Mouse (Mus musculus) MEL (cell line): Measurements from ENCODE around the gene Pitx1. TPM values are rescaled to one million over a fixed set of nuclear protein-coding genes. Genes with fewer than 3 reads are reported as not detected.

Experiments
- DNase-seq: peaks from one replicate; pipeline ENCODE4 v3.0.0; 2011; ENCODE audit warnings: low read depth, low spot score
- H3K27ac ChIP-seq: 2 replicates; pipeline ENCODE4 v1.5.1; 2012; ENCODE audit warnings: low read depth, mild to moderate bottlenecking, control low read depth, low read length, moderate library complexity; ENCODE audit not compliant: control insufficient read depth
- H3K27me3 ChIP-seq, 2 experiments: fragments of 150-350 bp in 1 of 2; sonication (generic) in 1 of 2; 2 replicates each; pipeline ENCODE4 v1.6.1; 2012; ENCODE audit warnings: low read length in 2 of 2, mild to moderate bottlenecking in 2 of 2, improper control_type of control experiment in 1 of 2, moderate library complexity in 1 of 2; ENCODE audit not compliant: insufficient read depth in 2 of 2, control insufficient read depth in 1 of 2
- H3K36me3 ChIP-seq, 2 experiments: 2 replicates each; pipeline ENCODE4 v1.6.1; 2012 to 2014; ENCODE audit warnings: low read length in 2 of 2, improper control_type of control experiment in 1 of 2, inconsistent platforms in 1 of 2, mild to moderate bottlenecking in 1 of 2; ENCODE audit not compliant: insufficient read depth in 2 of 2, control insufficient read depth in 1 of 2
- H3K4me1 ChIP-seq, 2 experiments: fragments of 150-350 bp in 1 of 2; sonication (generic) in 1 of 2; 2 replicates each; pipeline ENCODE4 v1.6.1; 2012; ENCODE audit warnings: low read length in 2 of 2, improper control_type of control experiment in 1 of 2, mild to moderate bottlenecking in 1 of 2; ENCODE audit not compliant: insufficient read depth in 2 of 2, control insufficient read depth in 1 of 2
- H3K4me3 ChIP-seq, 2 experiments: fragments of 150-350 bp in 1 of 2; sonication (generic) in 1 of 2; 2 replicates each; pipeline ENCODE4 v1.5.1; 2012; ENCODE audit warnings: low read depth in 2 of 2, low read length in 2 of 2, mild to moderate bottlenecking in 2 of 2, moderate library complexity in 2 of 2, control low read depth in 1 of 2, improper control_type of control experiment in 1 of 2; ENCODE audit not compliant: control insufficient read depth in 1 of 2, insufficient read depth in 1 of 2
- H3K79me2 ChIP-seq: 2 replicates; pipeline ENCODE4 v1.6.1; 2012; ENCODE audit warnings: mild to moderate bottlenecking, low read length, moderate library complexity; ENCODE audit not compliant: control insufficient read depth, poor library complexity, insufficient read depth
- H3K9ac ChIP-seq: 2 replicates; pipeline ENCODE4 v1.6.1; 2012; ENCODE audit warnings: low read depth, mild to moderate bottlenecking, control low read depth, low read length, moderate library complexity; ENCODE audit not compliant: control insufficient read depth, poor library complexity, severe bottlenecking
- H3K9me3 ChIP-seq: fragments of 150-350 bp; sonication (generic); replicated peaks from 2 replicates; pipeline ENCODE4 v1.6.1; 2012; ENCODE audit warnings: mild to moderate bottlenecking, low read length, improper control_type of control experiment, moderate library complexity; ENCODE audit not compliant: insufficient read depth
- BHLHE40 ChIP-seq: IDR thresholded peaks from 2 replicates; pipeline ENCODE4 v1.6.1; 2012; ENCODE audit warnings: low read depth, mild to moderate bottlenecking, inconsistent platforms, low read length, improper control_type of control experiment, borderline replicate concordance
- CHD1 ChIP-seq: IDR thresholded peaks from 2 replicates; pipeline ENCODE4 v1.6.1; 2012; ENCODE audit warnings: low read depth, mild to moderate bottlenecking, inconsistent platforms, low read length, improper control_type of control experiment
- CHD2 ChIP-seq: IDR thresholded peaks from 2 replicates; pipeline ENCODE4 v1.6.1; 2011; ENCODE audit warnings: low read length, improper control_type of control experiment
- E2F4 ChIP-seq: IDR thresholded peaks from 2 replicates; pipeline ENCODE4 v1.6.1; 2011; ENCODE audit warnings: low read depth, low read length, improper control_type of control experiment, borderline replicate concordance
- EP300 ChIP-seq, 2 experiments: IDR thresholded peaks; 2 replicates each; pipeline ENCODE4 v1.6.1; 2011; ENCODE audit warnings: improper control_type of control experiment in 2 of 2, low read length in 2 of 2, low read depth in 1 of 2, mild to moderate bottlenecking in 1 of 2
- GATA1 ChIP-seq: IDR thresholded peaks from 2 replicates; pipeline ENCODE4 v1.6.1; 2011; ENCODE audit warnings: low read depth, low read length, improper control_type of control experiment
- JUND ChIP-seq: IDR thresholded peaks from 2 replicates; pipeline ENCODE4 v1.6.1; 2011; ENCODE audit warnings: low read depth, mild to moderate bottlenecking, improper control_type of control experiment, low read length
- KAT2A ChIP-seq: conservative IDR thresholded peaks from 2 replicates; pipeline ENCODE4 v1.6.1; 2012; ENCODE audit warnings: low read depth, low read length, improper control_type of control experiment, inconsistent platforms
- MYB ChIP-seq: IDR thresholded peaks from 2 replicates; pipeline ENCODE4 v1.6.1; 2011; ENCODE audit warnings: mild to moderate bottlenecking, low read depth, low read length, improper control_type of control experiment
- NELFE ChIP-seq: IDR thresholded peaks from 2 replicates; pipeline ENCODE4 v1.6.1; 2011; ENCODE audit warnings: low read depth, low read length, improper control_type of control experiment
- NRF1 ChIP-seq: IDR thresholded peaks from 2 replicates; pipeline ENCODE4 v1.6.1; 2014; ENCODE audit warnings: low read depth, mild to moderate bottlenecking, inconsistent platforms, low read length, improper control_type of control experiment, moderate library complexity; ENCODE audit not compliant: poor library complexity, insufficient read depth, severe bottlenecking
- POLR2A ChIP-seq, 2 experiments: IDR thresholded peaks; 2 replicates each; pipeline ENCODE4 v1.6.1; 2011 to 2012; ENCODE audit warnings: low read length in 2 of 2, mild to moderate bottlenecking in 2 of 2, control low read depth in 1 of 2, improper control_type of control experiment in 1 of 2, low read depth in 1 of 2, moderate library complexity in 1 of 2; ENCODE audit not compliant: control insufficient read depth in 1 of 2, insufficient read depth in 1 of 2, poor library complexity in 1 of 2
- POLR2AphosphoS5 ChIP-seq: IDR thresholded peaks from 2 replicates; pipeline ENCODE4 v1.6.1; 2012; ENCODE audit warnings: low read depth, borderline replicate concordance, mild to moderate bottlenecking, inconsistent platforms, low read length, moderate library complexity, mixed read lengths
- TAL1 ChIP-seq: IDR thresholded peaks from 2 replicates; pipeline ENCODE4 v1.6.1; 2012; ENCODE audit warnings: mild to moderate bottlenecking, inconsistent platforms, low read length, moderate library complexity, mixed read lengths
- TCF12 ChIP-seq: IDR thresholded peaks from 2 replicates; pipeline ENCODE4 v1.6.1; 2014; ENCODE audit warnings: low read depth, mild to moderate bottlenecking, inconsistent platforms, low read length, improper control_type of control experiment, moderate library complexity
- UBTF ChIP-seq: IDR thresholded peaks from 2 replicates; pipeline ENCODE4 v1.6.1; 2012; ENCODE audit warnings: low read depth, mild to moderate bottlenecking, inconsistent platforms, low read length, improper control_type of control experiment, moderate library complexity, borderline replicate concordance; ENCODE audit not compliant: insufficient read depth
- USF2 ChIP-seq, 2 experiments: IDR thresholded peaks; 2 replicates each; pipeline ENCODE4 v1.6.1; 2011 to 2012; ENCODE audit warnings: improper control_type of control experiment in 2 of 2, low read length in 2 of 2, borderline replicate concordance in 1 of 2, inconsistent platforms in 1 of 2, low read depth in 1 of 2, mild to moderate bottlenecking in 1 of 2; ENCODE audit not compliant: insufficient read depth in 1 of 2
- ZC3H11A ChIP-seq: IDR thresholded peaks from 2 replicates; pipeline ENCODE4 v1.6.1; 2012; ENCODE audit warnings: low read depth, mild to moderate bottlenecking, inconsistent platforms, low read length, improper control_type of control experiment
- polyA plus RNA-seq, 2 experiments: library from polyadenylated mRNA; stranded (reverse) in 1 of 2; unstranded in 1 of 2; fragments of >175 nt in 1 of 2; fragments of >200 nt in 1 of 2; gene quantifications; 2 replicates each; pipeline versions ENCODE4 v1.2.1 to v1.2.4; 2012; ENCODE audit warnings: low replicate concordance in 2 of 2, low read depth in 1 of 2; ENCODE audit not compliant: insufficient read length in 2 of 2, insufficient read depth in 1 of 2, missing spikeins in 1 of 2
- total RNA-seq: library from RNA; depleted of rRNA; stranded (reverse); fragments of 300-350 nt; gene quantifications from 2 replicates; pipeline ENCODE4 v1.2.3, GENCODE M21; 2012

Pitx1 gene
- total and polyA plus RNA-seq, 3 experiments: not detected

DNA sequence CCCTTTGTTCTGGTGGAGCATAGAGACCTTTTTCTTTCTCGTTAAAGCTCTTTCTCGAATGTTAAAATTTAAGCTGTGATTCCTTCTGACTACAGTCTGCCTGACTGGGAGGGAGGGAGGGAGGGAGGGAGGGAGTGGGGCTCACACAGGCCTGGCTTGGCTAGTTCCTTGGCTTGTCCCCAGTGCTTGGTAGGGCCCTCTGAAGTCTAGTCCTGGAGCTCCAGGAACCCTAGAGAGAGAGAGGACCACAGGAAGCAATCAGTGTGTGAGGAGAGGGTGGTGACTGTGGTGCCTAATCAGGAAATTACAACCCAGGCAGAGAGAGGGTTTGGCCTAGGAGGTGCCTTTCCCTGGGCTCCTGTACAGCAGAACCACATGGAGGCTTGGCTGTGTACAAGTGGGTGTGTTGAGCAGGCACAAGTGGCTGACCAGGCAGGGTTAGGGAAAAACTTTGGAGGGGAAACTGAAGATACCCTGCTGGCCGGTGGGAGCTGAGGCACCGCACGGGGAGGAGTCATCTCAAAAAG, 22.4 kb downstream of the Pitx1 start:
- Histone ChIP-seq H3K27ac (no peak overlapping the region), H3K4me1 (no peaks in the 10 kb centered on the region)
- TF ChIP-seq MYB (no peak), NELFE (no peak), GATA1 (no peak), UBTF (no peak)
- TF ChIP-seq, all 39 proteins: peak for 0
- Histone ChIP-seq H3K9me3 (no peaks in the 10 kb centered on the region), H3K79me2 (no peaks in the 10 kb centered on the region), H3K9ac (no peak overlapping the region), H3K4me3 (no peak overlapping the region), H3K36me3 (no peaks in the 10 kb centered on the region), H3K27me3 (no peaks in the 10 kb centered on the region)
- DNase-seq: no peak

- H3K79me2 ChIP-seq: no peaks in the 10 kb centered on the region
- H3K27me3 ChIP-seq: no peaks in the 10 kb centered on the region
- no peak overlapping the region for H3K4me3 ChIP-seq
- H3K9ac ChIP-seq: no peak overlapping the region
- H3K36me3 ChIP-seq: no peaks in the 10 kb centered on the region
- H3K27ac ChIP-seq: no peak overlapping the region
- H3K9me3 ChIP-seq: no peaks in the 10 kb centered on the region
- no peaks in the 10 kb centered on the region for H3K4me1 ChIP-seq
- no peak for TF ChIP-seq JUND
- no peak for TF ChIP-seq TCF12
- no peak for TF ChIP-seq KAT2A
- no peak for TF ChIP-seq BHLHE40
- no peak for DNase-seq
Observed at GRCm38 (mm10) chr13:55810947-55811346, 25.0 kb downstream of the Pitx1 start.

- H3K4me3 ChIP-seq: no peak overlapping the region
Observed at GRCm38 (mm10) chr13:55809707-55810106, 26.3 kb downstream of the Pitx1 start.

More at GRCm38 (mm10) chr13:55809707-55810106, 26.3 kb downstream of the Pitx1 start:
- H3K9ac ChIP-seq: no peak overlapping the region
- no peaks in the 10 kb centered on the region for H3K36me3 ChIP-seq
- H3K27me3 ChIP-seq: no peaks in the 10 kb centered on the region
- H3K27ac ChIP-seq: no peak overlapping the region
- no peak for DNase-seq
- no peaks in the 10 kb centered on the region for H3K79me2 ChIP-seq
- H3K9me3 ChIP-seq: no peaks in the 10 kb centered on the region
- TF ChIP-seq NELFE (no peak), TCF12 (no peak), GATA1 (no peak), TAL1 (no peak), EP300 (IDR thresholded peaks at IDR 0.05; ENCODE audit: low read depth in 1 of 2, low read length in 2 of 2) (no peak), ZC3H11A (no peak), KAT2A (no peak), POLR2A (IDR thresholded peaks at IDR 0.05; ENCODE audit: control insufficient read depth in 1 of 2, insufficient read depth in 1 of 2, low read depth in 1 of 2, low read length in 2 of 2, poor library complexity in 1 of 2) (no peak), CHD1 (no peak), POLR2AphosphoS5 (no peak), NRF1 (no peak), E2F4 (no peak), USF2 (IDR thresholded peaks at IDR 0.05; ENCODE audit: borderline replicate concordance in 1 of 2, insufficient read depth in 1 of 2, low read depth in 1 of 2, low read length in 2 of 2) (no peak), CHD2 (no peak)
- no peaks in the 10 kb centered on the region for H3K4me1 ChIP-seq
